Mouse (Mus musculus): ENCODE measurements at regions not wholly inside any gene's neighbourhood (a gene's known extent, or its start where the extent isn't known, plus 50 kb on each side); places are given as distances from the start of the nearest gene placed in this dataset.

GRCm38 (mm10) chr6:143750074-143750473 is 583.1 kb downstream of the Etnk1 start:
- no peak for DNase-seq (ENCODE audit: low spot score in 2 of 2)

GRCm38 (mm10) chr6:143751076-143752070 is 584.4 kb downstream of the Etnk1 start:
- DNase-seq (ENCODE audit: low spot score in 2 of 2), result no peak

GRCm38 (mm10) chr6:143757462-143757861 is 590.4 kb downstream of the Etnk1 start:
- DNase-seq (ENCODE audit: low spot score in 2 of 2), result no peak

DNA sequence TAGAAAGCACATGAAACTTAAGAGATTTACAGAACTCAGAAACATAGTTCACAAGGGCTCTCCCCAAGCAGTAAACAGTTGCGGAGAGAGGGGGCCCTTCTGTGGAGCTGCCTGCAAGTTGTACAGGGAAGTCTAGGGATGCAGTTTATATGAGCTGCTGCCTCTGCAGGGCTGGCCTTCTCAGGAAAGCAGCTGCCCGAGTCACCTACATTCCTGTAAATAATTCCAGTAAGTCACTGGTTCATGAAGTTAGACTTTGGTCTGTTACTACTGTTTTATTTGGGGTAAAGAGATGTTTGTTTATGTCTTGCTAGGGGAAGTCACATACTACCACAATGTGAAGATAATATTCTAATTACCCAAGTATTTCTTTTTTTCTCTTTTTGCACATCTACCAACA is 601.1 kb downstream of the Etnk1 start:
- DNase-seq (ENCODE audit: low spot score in 2 of 2), result no peak

Data from layer of hippocampus, adult 18-20 months (tissue).